Mouse (Mus musculus) adrenal gland, adult 10 weeks (tissue): ENCODE data around the gene Gm15127. TPM values are rescaled to one million over a fixed set of nuclear protein-coding genes. Genes with fewer than 3 reads are reported as not detected.

ENCODE experiments used
- polyA plus RNA-seq: library from polyadenylated mRNA; stranded (reverse); fragments of 350-450 nt; fragmentation: Illumina TruSeq; extraction: RNeasy Lipid Tissue Mini Kit (QIAGEN cat#74804); gene quantifications from one replicate; pipeline ENCODE4 v1.2.3, GENCODE M21; 2014; ENCODE audit warnings: low read depth, low replicate concordance

The Gm15127 gene
- polyA plus RNA-seq, result not detected

DNA sequence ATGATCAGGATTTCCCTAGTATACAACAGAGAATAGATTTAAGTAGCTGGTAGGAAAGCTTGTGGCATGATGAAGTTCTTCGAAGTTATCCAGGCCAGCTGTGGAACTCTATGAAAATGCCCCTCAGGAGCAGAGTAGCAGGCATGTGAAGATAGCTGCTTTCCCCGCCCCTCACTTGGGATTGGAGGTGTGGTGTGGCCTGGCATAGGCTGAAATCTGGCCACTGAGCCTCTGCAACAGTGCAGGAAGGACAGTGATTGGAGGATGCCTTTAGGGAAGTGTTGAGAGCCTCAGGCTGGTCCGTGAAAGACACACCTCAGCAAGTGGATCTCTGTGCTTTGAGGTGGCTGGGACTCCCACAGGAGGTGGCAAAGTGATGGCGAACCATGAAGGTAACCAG lies at the start of gene Gm15127:
Gene Gm15127, plus strand, starts transcription at position 301 of the 400 bp plus-strand sequence.

DNA sequence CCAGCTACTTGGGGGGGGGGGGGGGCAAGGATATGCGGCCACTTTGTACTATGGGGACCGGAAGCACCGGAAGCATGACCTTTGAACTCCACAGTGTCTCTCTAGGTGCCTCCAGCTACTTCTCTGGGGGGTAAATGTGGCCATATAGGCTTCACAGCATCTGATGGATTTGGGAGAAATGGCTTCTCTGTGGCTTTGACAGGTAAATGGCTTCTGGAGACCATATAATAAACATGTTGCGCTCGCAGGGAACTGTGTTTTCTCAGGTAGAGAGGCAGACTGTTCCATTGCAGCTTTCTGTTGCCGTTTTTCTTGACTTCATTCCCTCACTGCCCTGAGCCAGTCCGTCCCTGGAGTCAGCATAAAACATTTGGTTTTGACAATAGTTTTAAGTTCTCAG lies 48.3 kb upstream of the Gm15127 start, which contains the start of gene Gm8334:
Gene Gm8334, minus strand, starts transcription at position 101 of the 400 bp plus-strand sequence.

Other genes with a start within 250 kb of the Gm15127 start
- gene Gm15114, start 174.6 kb upstream of the Gm15127 start, polyA plus RNA-seq, result not detected
- not detected for gene Gm8334, start 48.4 kb upstream of the Gm15127 start, polyA plus RNA-seq
- not detected for gene Luzp4, start 194.0 kb downstream of the Gm15127 start, polyA plus RNA-seq